Mouse (Mus musculus) midbrain, embryonic 14.5 days (tissue): ENCODE measurements at regions not wholly inside any gene's neighbourhood (a gene's known extent, or its start where the extent isn't known, plus 50 kb on each side); places are given as distances from the start of the nearest gene placed in this dataset.

Source experiments
- ATAC-seq: fragments of 200-750 bp; cut with Nextera tagmentation; 2 replicates; pipeline ENCODE4 v1.8.0; 2017; ENCODE audit warnings: moderate number of reproducible peaks, moderate library complexity; ENCODE audit not compliant: low FRiP score, low TSS enrichment
- DNase-seq: peaks from one replicate; pipeline ENCODE4 v3.0.0-alpha.2; 2015
- H3K27ac ChIP-seq: fragments of 300-500 bp; sonication (generic); replicated peaks from 2 replicates; pipeline ENCODE4 v1.5.1; 2014; ENCODE audit warnings: mild to moderate bottlenecking, low read depth, low read length, moderate library complexity
- H3K27me3 ChIP-seq: fragments of 300-500 bp; sonication (generic); 2 replicates; pipeline ENCODE4 v1.6.1; 2014; ENCODE audit warnings: low read length, control low read depth, mixed read lengths; ENCODE audit not compliant: control insufficient read depth, insufficient read depth
- H3K36me3 ChIP-seq: fragments of 300-500 bp; sonication (generic); 2 replicates; pipeline ENCODE4 v1.6.1; 2014; ENCODE audit warnings: low read length, control low read depth; ENCODE audit not compliant: control insufficient read depth, insufficient read depth
- H3K4me1 ChIP-seq: fragments of 300-500 bp; sonication (generic); 2 replicates; pipeline ENCODE4 v1.6.1; 2014; ENCODE audit warnings: mild to moderate bottlenecking, antibody characterized with exemption, low read length, control low read depth; ENCODE audit not compliant: control insufficient read depth, insufficient read depth
- H3K4me2 ChIP-seq: fragments of 300-500 bp; sonication (generic); 2 replicates; pipeline ENCODE4 v1.6.1; 2014; ENCODE audit warnings: mild to moderate bottlenecking, low read length, moderate library complexity
- H3K4me3 ChIP-seq: fragments of 300-500 bp; sonication (generic); replicated peaks from 2 replicates; pipeline ENCODE4 v1.5.1; 2014; ENCODE audit warnings: low read depth, low read length
- H3K9ac ChIP-seq: fragments of 300-500 bp; sonication (generic); replicated peaks from 2 replicates; pipeline ENCODE4 v1.6.1; 2014; ENCODE audit warnings: mild to moderate bottlenecking, low read length, moderate library complexity
- H3K9me3 ChIP-seq: fragments of 300-500 bp; sonication (generic); 2 replicates; pipeline ENCODE4 v1.6.1; 2016; ENCODE audit warnings: low read length, control low read depth, mixed read lengths; ENCODE audit not compliant: control insufficient read depth
- WGBS: fragments of 180-500 bp; shearing (Covaris S2); extraction: QIAGEN DNeasy Blood & Tissue Kit; methylation state at CpG from one replicate; pipeline ENCODE4 v1.1.7; 2014; 5-methylcytosine and 5-hydroxymethylcytosine counted together

DNA sequence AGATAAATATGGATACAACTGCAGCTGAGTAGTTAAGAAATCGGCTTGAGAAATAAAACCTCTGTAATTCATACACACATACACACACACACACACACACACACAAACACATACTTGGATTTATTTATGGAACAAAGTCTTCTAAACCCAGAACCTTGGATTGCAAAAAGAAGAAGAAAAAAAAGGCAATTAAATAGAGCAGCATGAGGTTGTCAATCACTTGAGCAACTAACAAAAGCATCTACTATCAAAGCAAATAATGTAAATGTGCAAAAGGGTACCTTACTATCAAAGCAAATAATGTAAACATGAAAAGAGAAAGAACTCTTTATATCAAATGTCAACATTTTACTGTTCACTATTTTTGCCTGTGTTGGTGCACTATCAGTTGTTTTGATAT, 826.1 kb upstream of the Nr2f1 start:
- Histone ChIP-seq H3K36me3 (no peaks in the 10 kb centered on the region), H3K9me3 (no peaks in the 10 kb centered on the region), H3K4me3 (no peak overlapping the region), H3K4me1 (no peaks in the 10 kb centered on the region), H3K4me2 (no peak overlapping the region), H3K27ac (no peak overlapping the region), H3K27me3 (no peaks in the 10 kb centered on the region), H3K9ac (no peak overlapping the region)
- ATAC-seq (no peak), DNase-seq (peak; percentile 24)
- WGBS: 10% methylated on average over 1 of the region's 1 CpGs

DNA sequence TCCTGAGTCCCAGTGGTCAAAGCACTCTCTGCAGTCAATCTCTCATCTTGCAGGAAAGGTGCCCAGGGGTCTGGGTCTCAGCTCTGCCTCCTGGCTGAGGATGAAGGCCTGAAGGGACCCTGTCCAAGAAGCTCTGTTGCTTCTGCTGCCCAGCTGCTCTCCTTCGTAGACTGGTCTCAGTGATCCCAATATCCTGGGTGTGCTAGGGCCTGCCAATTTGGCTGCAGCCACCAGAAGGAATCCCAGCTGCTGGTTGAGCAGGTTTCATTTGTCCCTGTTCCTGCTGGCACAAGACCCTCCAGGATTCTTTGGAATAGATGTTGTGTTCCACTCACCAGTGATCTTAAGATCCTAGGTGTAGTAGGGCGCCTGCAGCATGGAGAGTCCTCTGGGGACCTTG, 818.5 kb upstream of the Nr2f1 start:
- ATAC-seq: no peak
- H3K9ac ChIP-seq: no peak overlapping the region

DNA sequence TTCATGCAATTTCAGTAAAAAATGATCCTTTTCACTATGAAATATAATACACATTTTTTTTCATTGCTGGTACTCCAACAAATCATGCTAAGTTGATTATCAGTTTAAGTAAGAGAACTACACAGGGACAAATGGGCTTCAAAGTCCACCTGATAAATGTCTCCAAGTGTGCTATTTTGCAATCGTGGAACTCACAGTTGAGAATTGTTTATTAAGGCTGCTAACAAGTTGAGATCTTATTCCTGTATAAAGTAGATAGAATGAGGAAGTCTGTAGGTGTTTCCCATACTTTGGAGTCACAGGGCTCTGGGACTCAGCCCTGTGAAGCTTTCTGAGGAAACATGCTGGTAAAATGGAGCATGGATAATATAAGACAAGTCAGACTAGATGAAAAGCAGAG, 803.8 kb upstream of the Nr2f1 start:
- H3K4me3 ChIP-seq: no peak overlapping the region
- no peak for DNase-seq
- no peaks in the 10 kb centered on the region for H3K36me3 ChIP-seq
- no peak overlapping the region for H3K4me2 ChIP-seq
- no peaks in the 10 kb centered on the region for H3K27me3 ChIP-seq
- no peaks in the 10 kb centered on the region for H3K9me3 ChIP-seq
- no peaks in the 10 kb centered on the region for H3K4me1 ChIP-seq
- no peak overlapping the region for H3K27ac ChIP-seq
- no peak for ATAC-seq
- 89% methylated on average over 1 of the region's 1 CpGs for WGBS
- no peak overlapping the region for H3K9ac ChIP-seq

More for the DNA sequence above, 818.5 kb upstream of the Nr2f1 start:
- Histone ChIP-seq H3K4me2 (no peak overlapping the region), H3K27ac (no peak overlapping the region), H3K36me3 (no peaks in the 10 kb centered on the region), H3K4me3 (no peak overlapping the region), H3K27me3 (no peaks in the 10 kb centered on the region), H3K4me1 (no peaks in the 10 kb centered on the region), H3K9me3 (no peaks in the 10 kb centered on the region)
- WGBS: 87% methylated on average over 2 of the region's 2 CpGs
- no peak for DNase-seq

DNA sequence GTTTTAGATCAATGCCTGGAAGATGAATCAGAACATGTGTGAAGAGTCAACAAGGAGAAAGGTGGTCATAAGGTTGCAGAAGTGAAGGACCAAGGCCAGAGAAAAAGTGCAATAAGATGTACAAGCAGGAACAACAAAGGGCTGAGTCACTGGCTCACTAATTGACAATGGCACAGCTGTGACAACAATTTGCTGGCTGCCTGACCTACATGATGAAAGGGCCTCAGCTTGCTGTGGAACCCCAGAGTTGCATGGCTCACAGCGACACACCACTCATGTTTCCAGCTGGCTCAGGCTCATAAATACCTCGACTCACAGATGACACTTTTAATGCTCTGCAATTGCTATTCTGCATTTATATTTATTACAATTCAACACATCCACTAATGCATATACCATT, 799.3 kb upstream of the Nr2f1 start:
- no peaks in the 10 kb centered on the region for H3K4me1 ChIP-seq
- no peak overlapping the region for H3K4me2 ChIP-seq
- H3K27me3 ChIP-seq: no peaks in the 10 kb centered on the region
- no peaks in the 10 kb centered on the region for H3K9me3 ChIP-seq
- ATAC-seq: no peak
- H3K36me3 ChIP-seq: no peaks in the 10 kb centered on the region
- H3K9ac ChIP-seq: no peak overlapping the region
- WGBS: 53% methylated on average over 2 of the region's 2 CpGs
- H3K4me3 ChIP-seq: no peak overlapping the region
- no peak overlapping the region for H3K27ac ChIP-seq
- DNase-seq: peak; percentile 8

DNA sequence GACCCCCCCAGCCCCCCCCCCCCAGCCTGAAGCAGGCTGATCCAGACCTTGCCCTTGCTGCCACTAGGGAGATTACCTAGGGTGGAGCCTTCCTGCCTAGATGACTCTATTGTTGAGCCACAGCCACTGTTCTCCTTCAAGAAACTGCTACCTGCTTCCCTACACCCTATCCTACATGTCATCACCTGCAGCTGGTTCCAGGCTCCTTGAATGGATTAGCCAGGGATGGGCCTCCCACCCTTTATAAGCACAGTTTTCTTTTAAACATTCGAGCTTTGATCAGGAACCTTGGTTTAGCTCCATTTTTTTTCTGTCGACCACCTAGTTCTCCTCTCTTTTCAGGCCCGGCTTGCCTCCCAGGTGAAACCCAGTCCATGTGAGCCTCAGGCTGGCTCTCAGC, 792.8 kb upstream of the Nr2f1 start:
- no peaks in the 10 kb centered on the region for H3K36me3 ChIP-seq
- ATAC-seq: no peak
- H3K4me2 ChIP-seq: no peak overlapping the region
- WGBS: 90% methylated on average over 3 of the region's 3 CpGs
- H3K9ac ChIP-seq: no peak overlapping the region
- no peaks in the 10 kb centered on the region for H3K9me3 ChIP-seq
- no peak overlapping the region for H3K4me3 ChIP-seq
- no peak for DNase-seq
- H3K4me1 ChIP-seq: no peaks in the 10 kb centered on the region
- H3K27me3 ChIP-seq: no peaks in the 10 kb centered on the region
- no peak overlapping the region for H3K27ac ChIP-seq

DNA sequence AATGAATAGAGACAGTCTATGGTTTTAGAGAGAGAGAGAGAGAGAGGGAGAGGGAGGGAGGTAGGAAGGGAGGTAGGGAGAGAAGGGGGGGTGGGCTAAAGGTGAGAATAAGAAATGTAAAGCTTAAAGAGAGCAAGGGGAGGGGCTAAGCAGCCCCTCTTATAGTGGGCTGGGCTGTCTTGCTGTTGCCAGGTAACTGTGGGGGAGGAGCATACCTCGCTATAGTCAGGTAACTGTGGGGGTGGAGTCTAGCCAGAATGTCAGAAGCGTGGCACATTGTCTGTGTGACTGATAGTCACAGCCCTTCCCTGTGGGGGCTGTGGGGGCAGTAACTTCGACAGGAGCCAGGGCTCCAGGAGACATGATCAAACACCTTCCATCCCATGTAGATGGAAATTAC, 786.4 kb upstream of the Nr2f1 start:
- Histone ChIP-seq H3K36me3 (no peaks in the 10 kb centered on the region), H3K4me2 (no peak overlapping the region), H3K9me3 (no peaks in the 10 kb centered on the region), H3K4me3 (no peak overlapping the region), H3K4me1 (no peaks in the 10 kb centered on the region), H3K27me3 (no peaks in the 10 kb centered on the region), H3K9ac (no peak overlapping the region), H3K27ac (no peak overlapping the region)
- DNase-seq (no peak), ATAC-seq (no peak)
- 35% methylated on average over 3 of the region's 3 CpGs for WGBS

- DNase-seq: no peak
- H3K9ac ChIP-seq: no peak overlapping the region
- H3K27ac ChIP-seq: no peak overlapping the region
- 85% methylated on average over 3 of the region's 3 CpGs for WGBS
- no peaks in the 10 kb centered on the region for H3K36me3 ChIP-seq
- no peaks in the 10 kb centered on the region for H3K9me3 ChIP-seq
- H3K27me3 ChIP-seq: no peaks in the 10 kb centered on the region
- H3K4me2 ChIP-seq: no peak overlapping the region
- H3K4me3 ChIP-seq: no peak overlapping the region
- ATAC-seq: no peak
- no peaks in the 10 kb centered on the region for H3K4me1 ChIP-seq
These were observed 777.7 kb upstream of the Nr2f1 start for GRCm38 (mm10) chr13:78977224-78977780.

- DNase-seq: peak; percentile 38
- Histone ChIP-seq H3K4me2 (no peak overlapping the region), H3K9ac (no peak overlapping the region), H3K4me3 (no peak overlapping the region), H3K4me1 (peaks cover 11% of the 10 kb centered on the region; the same call in 1 of the 2 replicates), H3K9me3 (no peaks in the 10 kb centered on the region), H3K27ac (0 out of 2 replicates have a peak overlapping the region, but pooled peaks have one; percentile 20), H3K27me3 (no peaks in the 10 kb centered on the region), H3K36me3 (no peaks in the 10 kb centered on the region)
- ATAC-seq: no peak
- 19% methylated on average over 5 of the region's 5 CpGs for WGBS
These were observed 738.8 kb upstream of the Nr2f1 start for GRCm38 (mm10) chr13:78938351-78938741.

DNA sequence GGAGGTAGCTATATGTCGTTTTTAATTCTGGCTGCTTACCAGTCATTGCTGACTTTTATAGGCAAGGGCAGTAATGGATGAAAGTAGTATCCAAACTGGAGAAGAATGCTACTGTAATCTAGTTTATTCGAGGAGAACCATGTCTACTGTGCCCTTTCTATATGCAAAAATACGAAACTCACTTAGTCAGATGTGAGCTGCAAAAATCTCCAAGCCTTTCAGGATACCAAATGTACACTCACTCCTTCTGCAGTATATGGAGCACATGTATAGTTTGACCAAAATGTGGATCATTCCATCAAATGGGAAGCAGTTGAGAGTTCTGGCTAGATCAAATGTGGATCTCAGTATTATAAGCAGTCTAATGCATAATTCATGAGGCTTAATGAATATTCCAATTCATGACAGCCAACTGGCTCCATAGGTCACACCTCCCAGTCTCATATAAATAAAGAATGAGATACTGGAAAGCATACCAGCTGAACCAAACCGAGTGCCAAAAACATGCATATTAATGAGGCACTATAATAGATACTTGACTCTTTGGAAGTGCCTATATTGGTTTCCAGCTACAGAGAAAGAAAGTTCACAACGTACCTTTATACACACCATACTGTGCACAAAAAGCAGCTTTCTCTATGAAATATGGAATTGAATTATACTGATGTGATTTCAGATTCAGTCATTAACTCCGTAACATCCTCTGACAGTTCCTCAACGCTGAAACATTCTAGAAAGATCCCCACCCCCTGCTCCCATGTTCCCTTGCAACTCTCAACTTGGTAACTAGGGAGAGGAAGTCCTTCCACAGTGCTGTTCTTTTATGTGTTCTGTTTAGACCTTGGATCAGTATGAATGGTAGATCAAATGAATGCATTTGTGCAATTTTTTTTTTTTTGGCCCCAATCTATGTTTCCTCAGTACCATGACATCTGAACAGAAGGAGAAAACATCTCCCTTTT, 738.1 kb upstream of the Nr2f1 start:
- H3K27me3 ChIP-seq: no peaks in the 10 kb centered on the region

More for the DNA sequence above, 738.1 kb upstream of the Nr2f1 start:
- no peak overlapping the region for H3K4me3 ChIP-seq
- H3K27ac ChIP-seq: peak overlapping the region; percentile 20; the same call in 1 of the 2 replicates
- no peaks in the 10 kb centered on the region for H3K9me3 ChIP-seq
- DNase-seq (peak; percentile 81), ATAC-seq (peak; percentile 92)
- H3K4me1 ChIP-seq: peaks cover 11% of the 10 kb centered on the region; the same call in 1 of the 2 replicates
- H3K36me3 ChIP-seq: no peaks in the 10 kb centered on the region
- 26% methylated on average over 7 of the region's 7 CpGs for WGBS
- no peak overlapping the region for H3K9ac ChIP-seq
- H3K4me2 ChIP-seq: no peak overlapping the region
